Mouse (Mus musculus) layer of hippocampus, postnatal 10 days (tissue): ENCODE measurements around the gene Scnn1b. TPM values are rescaled to one million over a fixed set of nuclear protein-coding genes. Genes with fewer than 3 reads are reported as not detected.
A peak's percentile ranks its signal among the peaks of the same experiment; 100 is the strongest.

Experiments
- DNase-seq, 2 experiments: peaks; one replicate each; pipeline ENCODE4 v3.0.0; 2021; ENCODE audit warnings: low spot score in 2 of 2
- long read RNA-seq: library from polyadenylated mRNA; stranded (forward); transcript quantifications from one replicate; pipeline ENCODE4 v2.0.0, GENCODE M21; 2023
- total RNA-seq, 2 experiments: library from RNA; stranded (reverse); gene quantifications; 2 replicates each; pipeline ENCODE4 v1.2.3; 2021

Gene Scnn1b
- total RNA-seq: not detected
- long read RNA-seq: 0 reads

DNA sequence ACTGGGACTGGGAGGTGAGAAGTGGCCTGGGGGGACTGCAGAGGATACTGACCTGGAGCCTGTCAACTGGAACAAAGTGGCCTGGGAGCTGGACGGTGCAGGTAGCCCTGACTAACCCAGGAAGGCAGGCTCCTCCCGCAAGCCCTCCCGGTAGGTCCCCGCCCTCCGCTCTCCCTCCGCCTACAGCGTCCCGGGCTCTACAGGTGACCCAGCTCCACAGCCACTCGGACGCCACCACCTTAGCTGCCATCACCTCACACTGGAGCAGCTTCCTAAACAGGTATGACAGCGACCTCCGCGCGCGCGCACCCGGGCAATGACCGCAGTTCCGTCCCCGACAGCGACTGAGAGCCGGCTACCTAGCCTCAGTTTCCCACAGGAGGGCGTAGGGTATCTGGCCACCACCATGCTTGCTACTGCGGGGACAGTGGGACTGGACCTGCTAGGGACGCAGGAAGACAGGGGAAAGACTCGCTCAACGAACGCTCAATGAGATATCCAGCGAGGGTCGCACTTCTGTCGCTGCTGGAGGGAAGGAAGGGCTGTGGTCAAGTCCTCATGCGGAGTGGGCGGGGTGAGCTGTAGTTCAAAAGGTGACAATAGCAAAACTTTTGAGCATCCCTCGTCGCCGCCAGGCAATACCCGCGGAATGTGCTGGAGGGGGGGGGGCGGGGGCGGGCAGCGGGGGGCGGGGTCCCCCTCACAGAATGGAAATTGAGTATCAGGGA is at the start of gene Scnn1b:
TSS of gene Scnn1b (plus strand) at position 181 of the 728 bp plus-strand sequence.
- DNase-seq: no peak

DNA sequence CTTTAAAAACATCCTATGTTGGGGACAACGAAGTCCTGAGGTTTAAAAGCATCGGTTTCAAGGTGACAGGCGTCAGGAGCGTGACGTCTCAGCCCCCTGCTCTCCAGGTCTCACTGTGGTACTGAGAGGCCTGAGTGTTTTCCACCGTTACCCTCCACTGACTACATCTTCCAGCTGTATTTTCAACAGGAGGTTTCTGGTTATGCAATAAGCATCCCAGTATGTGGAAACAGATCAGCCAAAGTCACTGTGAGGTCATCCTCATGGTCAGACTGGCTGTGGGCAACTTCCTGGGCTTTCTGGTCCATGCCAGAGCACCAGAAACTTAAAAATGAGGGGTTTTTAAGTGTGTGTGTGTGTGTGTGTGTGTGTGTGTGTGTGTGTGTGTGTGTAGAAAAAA is 43.2 kb upstream of the Scnn1b start:
- no peak for DNase-seq

- no peak for DNase-seq
Measured at GRCm38 (mm10) chr7:121828481-121828880, 36.4 kb upstream of the Scnn1b start.

- no peak for DNase-seq
Measured at GRCm38 (mm10) chr7:121835392-121835791, 29.4 kb upstream of the Scnn1b start.

- DNase-seq: peak in 1 of 2 experiments; percentile 23
Measured at GRCm38 (mm10) chr7:121836827-121837226, 28.0 kb upstream of the Scnn1b start.

GRCm38 (mm10) chr7:121840810-121841209 is 24.0 kb upstream of the Scnn1b start:
- peak; percentile 47 to 52 for DNase-seq

DNA sequence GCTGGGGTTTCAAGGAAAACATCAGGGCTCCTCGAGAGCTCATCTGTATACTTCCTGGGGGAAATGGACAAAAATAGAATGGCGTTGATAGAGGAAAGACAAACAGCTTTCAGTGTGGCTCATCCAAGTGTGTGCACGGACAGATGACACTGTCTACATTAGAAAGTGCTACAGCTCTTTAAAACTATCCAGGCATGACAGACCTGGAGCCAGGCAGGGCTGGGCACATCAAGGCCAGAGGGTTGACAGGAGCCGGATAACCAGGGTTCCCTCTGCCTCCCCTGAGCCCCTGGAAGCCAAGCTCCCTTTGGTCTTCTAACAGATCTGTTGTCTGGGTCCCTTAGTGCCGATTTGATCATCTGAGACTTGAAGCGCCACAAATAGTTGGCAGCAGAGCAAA is 22.6 kb upstream of the Scnn1b start:
- DNase-seq: no peak

GRCm38 (mm10) chr7:121845964-121846363 is 18.9 kb upstream of the Scnn1b start:
- DNase-seq: no peak

DNA sequence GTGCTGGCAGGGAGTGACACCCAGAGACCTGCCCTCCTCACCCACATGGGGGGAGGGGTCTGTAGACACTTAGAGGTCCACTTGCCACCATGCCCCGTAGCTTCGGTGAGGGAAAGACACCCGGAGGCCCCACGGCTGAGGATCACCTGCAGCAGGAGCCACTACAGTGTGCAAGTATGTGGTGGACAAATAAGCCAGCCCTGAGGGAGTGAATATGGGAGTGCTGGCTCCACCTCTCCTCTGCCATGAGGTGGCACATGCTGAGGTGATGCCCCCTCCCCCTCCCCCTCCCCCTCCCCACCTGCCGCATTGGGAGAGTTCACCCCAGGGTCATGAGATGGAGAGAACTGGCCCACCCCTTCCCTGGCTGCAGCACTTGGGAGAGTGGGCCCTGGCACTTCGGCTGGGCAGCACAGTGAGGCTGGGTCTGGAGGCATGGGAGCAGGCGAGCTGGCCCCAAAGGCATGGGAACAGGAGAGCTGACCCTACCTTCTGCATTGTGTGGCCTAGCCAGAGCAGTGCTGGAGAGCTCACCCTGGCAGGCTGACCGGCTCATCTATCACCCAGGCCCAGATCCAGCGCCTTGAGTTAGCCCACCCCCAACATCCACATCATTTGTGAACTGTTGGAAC is 16.2 kb upstream of the Scnn1b start:
- DNase-seq: no peak

DNA sequence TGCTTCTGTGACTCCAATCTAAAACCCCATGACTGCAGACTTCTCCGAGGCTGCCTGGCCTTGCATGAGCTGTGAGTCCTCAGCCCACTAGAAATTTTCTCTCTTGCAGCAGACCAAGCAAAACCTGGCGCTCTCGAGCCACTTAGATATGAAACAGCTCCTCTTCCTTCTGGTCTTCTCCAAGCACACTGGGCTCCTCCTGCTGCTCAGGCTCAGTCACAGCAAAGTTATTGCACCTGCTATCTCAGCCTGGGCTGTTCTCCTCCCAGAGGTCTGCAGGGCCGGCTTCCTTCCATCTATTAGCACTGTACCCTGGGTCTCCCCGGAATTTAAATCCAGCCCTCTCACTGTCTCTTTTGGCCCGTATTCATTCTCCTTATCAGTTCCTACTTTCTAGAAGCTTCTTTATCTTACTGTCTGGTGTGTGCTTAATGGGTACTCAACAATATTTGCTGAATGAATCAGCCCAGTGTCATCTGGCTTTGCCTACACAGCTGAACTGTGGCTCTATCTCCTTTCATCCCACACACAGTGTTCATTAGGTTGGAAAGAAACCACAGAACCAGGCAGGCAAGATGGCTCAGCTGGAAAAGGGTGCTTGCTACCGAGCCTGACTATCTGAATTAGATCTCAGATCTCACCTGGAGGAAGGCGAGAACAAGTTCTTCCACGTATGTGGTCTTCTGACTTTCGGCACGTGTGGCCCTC is 7.5 kb upstream of the Scnn1b start:
- DNase-seq: peak in 1 of 2 experiments; percentile 18

- no peak for DNase-seq
Measured at GRCm38 (mm10) chr7:121858939-121859338, 5.9 kb upstream of the Scnn1b start.

- no peak for DNase-seq
Measured at GRCm38 (mm10) chr7:121871631-121872030, 6.8 kb downstream of the Scnn1b start.

DNA sequence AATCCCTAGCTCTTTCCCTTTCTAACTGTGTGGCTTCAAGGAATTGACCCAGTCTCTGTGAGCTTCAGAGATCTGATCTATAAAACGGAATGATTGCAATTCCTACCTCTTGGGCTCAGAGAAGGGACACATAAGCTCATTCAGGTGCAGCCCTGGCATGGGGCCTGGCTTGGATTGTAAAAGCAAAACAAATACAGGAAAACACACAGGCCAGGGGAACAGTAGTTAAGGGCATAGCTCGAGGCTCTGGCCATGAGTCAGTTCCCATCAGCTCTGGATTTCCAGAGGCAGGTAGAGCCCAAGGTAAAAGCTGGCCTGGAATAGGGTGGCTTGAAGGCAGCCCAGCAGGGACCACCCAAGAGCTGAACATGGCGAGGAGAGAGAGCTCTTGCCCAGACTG is 9.2 kb downstream of the Scnn1b start:
- no peak for DNase-seq

- DNase-seq: no peak
Measured at GRCm38 (mm10) chr7:121874784-121875183, 9.9 kb downstream of the Scnn1b start.

DNA sequence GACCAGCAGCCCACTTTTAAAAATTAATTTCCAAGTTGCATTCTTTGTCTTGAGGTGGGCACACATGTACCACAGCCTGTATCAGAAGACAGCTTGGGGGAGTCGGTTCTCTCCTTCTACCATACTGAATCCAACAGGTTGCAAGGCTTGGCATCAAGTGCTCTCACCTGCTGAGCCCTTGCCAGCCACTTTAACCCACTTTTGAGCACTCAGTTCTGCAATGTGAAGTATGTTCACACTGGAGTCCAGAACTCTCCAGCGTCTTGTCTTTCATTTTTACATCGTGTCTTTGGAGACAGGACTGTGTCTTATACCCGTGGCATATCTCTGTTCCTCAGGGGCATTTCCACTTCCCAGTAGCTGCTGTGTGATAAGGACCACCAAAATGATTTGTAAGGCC is 15.4 kb downstream of the Scnn1b start:
- no peak for DNase-seq

DNA sequence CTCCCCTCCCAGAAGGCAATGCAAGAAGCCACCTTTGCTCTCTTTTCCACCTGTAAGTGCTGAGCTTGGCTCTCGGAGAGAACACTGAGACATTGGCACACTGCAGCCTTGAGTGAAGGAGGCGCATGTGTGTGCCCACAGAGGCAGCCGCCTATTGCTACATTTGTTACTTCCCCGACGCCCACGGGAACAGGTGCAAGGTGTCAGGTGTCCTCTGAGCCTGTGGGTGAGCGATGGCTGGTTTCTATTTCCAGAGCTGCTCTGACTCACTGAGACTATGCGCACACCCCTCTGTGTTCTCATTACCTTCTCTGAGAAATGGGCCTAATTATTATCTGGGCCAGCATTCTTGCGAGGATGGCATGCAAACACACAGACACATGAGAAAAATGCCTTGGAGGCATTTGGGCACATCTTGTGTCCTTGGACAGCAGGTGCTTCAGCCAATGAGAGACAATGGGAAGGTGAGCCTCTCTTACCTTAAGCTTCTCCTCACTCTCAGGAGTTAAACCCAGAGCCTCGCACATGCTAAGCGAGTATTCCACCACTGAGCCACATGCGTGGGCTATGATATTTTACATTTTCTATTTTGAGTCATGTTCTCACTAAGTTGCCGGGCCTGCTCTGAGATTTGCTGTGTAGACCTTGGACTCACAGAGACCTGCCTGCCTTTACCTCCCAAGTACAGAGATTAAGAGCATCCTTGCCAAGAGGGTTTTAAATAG is 26.0 kb downstream of the Scnn1b start:
- no peak for DNase-seq

- DNase-seq: no peak
Measured at GRCm38 (mm10) chr7:121896689-121897088, 31.9 kb downstream of the Scnn1b start.

DNA sequence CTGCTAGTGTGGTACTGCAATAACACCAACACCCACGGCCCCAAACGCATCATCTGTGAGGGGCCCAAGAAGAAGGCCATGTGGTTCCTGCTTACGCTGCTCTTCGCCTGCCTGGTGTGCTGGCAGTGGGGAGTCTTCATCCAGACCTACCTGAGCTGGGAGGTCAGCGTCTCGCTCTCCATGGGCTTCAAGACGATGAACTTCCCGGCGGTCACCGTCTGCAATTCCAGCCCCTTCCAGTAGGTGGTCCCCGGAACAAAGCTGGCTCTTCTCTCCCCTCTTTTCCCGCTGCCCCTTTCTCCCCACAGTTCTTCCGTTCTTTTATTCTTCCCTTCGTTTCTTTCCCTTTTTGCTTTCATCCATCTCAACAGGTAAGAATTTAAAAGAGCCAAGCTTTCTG is 34.5 kb downstream of the Scnn1b start:
- peak; percentile 40 to 51 for DNase-seq

GRCm38 (mm10) chr7:121899940-121900339 is 35.1 kb downstream of the Scnn1b start:
- DNase-seq: peak; percentile 13 to 36

DNA sequence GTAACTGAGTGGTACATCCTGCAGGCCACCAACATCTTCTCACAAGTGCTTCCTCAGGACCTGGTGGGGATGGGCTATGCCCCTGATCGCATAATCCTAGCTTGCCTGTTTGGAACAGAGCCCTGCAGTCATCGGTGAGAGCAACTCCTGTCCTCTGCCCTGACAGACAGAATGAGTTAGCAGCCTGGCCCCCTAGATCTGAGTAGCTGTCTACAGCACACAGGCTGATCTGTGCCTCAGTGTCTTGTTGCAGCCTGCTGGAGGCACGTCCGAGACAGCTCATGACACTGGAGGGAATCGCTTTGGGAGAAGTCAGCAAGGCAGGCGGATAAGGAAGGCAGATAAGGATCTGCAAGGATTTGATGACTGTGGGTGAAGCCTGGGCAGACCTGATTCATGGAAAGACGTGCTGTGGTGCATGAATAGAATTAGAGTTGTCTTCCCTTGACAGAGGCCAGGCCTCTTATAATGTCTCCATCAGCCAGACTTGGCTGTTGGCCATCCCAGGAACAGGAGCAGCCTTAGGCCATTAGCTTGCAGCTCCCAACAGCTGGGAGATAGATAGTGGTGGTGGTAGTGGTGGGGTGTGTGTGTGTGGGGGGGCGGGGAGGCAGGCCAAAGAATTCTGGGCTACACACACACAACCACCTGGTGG is 38.0 kb downstream of the Scnn1b start:
- no peak for DNase-seq

DNA sequence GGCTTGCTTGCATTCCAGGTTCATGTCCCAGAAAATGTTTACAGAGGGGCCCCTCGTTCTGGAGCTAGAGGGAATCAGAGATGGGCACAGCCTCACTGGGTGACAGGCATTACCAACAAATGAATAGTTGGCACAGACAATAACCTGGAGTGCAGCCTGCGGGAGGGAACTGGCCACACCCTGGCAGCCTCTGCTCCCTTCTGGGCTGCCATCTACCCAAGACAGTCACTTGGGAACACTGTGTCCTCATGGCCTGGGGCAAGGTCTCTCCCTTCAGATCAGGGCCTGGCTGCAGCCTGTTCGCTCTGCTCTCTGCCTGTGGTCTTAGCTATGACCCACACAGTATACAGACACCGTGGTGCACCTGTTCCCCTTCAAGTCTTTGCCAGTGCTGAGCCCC is 42.0 kb downstream of the Scnn1b start:
- no peak for DNase-seq
